Mouse (Mus musculus) G1E-ER4 (cell line): Measurements from ENCODE around the gene Slc5a5. TPM values are rescaled to one million over a fixed set of nuclear protein-coding genes. Genes with fewer than 3 reads are reported as not detected.

Source experiments
- GATA1 ChIP-seq: IDR thresholded peaks from one replicate; pipeline ENCODE4 v1.8.0; 2012; ENCODE audit warnings: low read length, inconsistent platforms
- polyA plus RNA-seq: library from polyadenylated mRNA; stranded (reverse); fragments of >175 nt; gene quantifications from 2 replicates; pipeline ENCODE4 v1.2.3, GENCODE M21; 2012

Slc5a5 gene
- polyA plus RNA-seq, 1 experiment: 0.10 TPM

DNA sequence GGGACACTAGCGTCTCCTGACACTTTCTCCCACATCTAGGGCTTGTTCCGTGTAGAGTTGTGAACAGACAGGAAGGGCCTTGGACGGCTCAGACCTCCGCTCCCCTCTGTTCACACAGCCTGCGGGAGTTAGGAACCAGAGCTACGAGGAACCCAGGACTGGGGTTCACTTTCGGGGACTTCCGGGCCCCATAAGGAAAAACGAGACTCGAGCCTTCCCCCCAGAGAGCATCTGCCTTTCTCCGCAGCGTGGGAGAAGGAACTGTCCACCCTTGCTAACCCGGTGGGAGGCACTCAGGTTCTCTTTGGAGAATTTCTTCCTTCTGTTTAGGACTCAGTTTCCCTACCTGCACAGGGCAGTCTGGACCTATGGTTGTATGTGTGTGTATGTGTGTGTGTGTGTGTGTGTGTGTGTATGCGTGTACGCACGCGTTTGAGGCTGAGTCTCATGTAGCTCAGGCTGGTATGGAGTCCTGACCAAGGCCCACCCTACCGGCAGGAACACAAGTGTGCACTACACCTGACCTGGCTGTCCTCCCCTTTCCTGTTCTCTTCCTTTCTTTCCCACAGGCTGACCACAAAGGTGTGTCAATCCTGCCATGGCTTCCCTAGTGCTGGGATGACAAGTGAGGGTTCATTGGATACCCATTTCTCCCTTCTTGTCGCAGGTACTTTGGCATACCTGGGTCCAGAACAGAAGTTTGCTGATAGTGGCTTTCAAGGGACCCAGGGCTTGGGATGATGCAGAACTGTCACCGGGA is 519 bp upstream of the Slc5a5 start:
- TF ChIP-seq GATA1: no peak

DNA sequence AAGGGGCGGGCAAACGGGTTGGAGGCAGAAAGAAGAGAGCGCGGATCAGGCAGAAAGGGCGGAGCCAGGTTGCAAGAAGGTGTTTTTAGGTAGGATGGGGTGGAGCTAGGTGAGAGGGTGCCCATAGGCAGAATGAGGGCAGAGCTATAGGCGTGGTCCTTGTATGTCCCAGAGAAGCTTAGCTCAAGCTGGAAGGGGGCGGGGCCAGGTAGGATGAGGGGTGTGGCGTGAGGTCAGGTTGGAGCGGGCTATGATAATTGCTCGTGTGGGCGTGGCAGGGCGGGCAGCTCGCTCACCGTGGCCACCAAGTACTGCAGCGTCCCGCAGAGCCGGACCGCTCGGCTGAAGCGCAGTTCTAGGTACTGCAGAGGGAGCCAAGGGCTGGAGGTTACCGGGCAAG is 1.2 kb downstream of the Slc5a5 start:
- TF ChIP-seq GATA1: no peak

DNA sequence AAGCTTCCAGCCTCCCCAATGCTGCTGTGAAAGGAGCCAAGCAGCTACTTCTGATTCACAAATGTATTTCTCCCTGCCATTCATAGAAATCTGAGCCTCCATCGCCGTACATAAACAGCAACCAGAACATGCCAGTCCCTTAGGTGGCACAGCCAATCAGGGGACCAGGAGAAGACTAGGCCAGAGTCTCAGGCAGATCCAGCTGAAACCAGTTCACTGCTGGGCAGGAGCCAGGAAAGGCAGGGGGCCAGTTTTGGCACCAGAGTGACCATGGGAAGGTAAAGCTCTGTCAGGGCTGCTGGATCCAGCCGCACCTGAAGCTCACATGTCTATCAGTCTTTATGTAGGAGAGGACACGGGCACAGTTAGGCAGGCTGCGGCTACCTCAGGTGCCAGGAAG is 1.9 kb downstream of the Slc5a5 start:
- TF ChIP-seq GATA1: no peak

DNA sequence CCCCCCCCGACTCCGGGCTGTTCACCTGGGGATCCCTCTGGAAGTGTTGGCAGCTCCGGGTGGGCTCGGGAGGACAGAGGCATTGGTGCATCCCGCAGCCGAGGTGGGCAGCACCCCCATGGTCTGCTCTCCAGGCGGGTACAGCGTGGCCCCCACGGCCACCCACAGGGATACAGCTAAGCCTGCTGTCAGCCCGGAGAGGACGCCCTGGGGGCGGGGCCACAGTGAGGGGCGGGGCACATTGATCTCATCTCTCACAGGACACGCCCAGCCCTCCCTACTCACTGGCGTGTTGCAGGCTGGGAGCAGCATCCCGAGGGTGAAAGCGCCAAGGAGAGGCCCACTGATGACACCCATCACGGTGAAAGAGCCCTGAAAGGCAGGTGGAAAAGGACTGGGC is 4.9 kb downstream of the Slc5a5 start:
- TF ChIP-seq GATA1: no peak

DNA sequence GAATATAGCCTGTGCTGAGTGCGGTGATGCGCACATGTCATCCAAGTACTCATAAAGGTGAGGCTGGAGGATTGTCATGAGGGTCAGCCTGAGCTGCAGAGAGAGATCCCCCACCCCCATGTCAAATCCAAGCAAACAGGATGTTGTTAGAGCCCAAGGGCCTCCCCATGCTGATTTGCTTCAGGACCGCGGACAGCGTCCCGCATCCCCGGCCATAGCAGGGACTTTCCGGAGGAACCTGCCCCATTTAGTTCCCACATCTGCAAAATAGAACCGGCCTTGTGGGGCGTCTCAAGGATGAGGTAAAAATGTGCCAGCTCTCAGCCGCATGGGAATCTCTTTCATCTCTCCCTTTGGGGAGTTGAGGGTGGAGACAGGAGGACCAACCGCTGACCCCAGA is 6.9 kb downstream of the Slc5a5 start:
- TF ChIP-seq GATA1: no peak

DNA sequence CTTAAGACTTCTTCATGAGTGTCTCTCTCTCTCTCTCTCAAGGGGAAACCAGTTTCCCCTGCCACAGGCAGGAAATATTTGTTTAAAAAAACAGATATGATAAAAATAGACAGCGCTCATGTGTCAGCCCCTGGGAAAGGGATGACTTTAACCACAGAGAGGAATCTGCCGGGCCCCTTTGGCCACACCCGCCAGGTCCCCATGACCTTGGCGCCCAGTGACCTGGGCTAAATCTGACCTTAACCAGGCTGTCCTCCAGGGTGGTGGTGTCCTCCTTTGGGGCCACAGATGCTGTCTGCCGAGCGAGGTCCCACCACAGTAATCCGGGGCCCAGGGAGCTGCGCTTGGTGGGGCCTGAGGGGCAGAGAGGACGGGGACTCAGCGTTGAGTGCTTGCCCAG is 7.9 kb downstream of the Slc5a5 start:
- TF ChIP-seq GATA1: no peak

DNA sequence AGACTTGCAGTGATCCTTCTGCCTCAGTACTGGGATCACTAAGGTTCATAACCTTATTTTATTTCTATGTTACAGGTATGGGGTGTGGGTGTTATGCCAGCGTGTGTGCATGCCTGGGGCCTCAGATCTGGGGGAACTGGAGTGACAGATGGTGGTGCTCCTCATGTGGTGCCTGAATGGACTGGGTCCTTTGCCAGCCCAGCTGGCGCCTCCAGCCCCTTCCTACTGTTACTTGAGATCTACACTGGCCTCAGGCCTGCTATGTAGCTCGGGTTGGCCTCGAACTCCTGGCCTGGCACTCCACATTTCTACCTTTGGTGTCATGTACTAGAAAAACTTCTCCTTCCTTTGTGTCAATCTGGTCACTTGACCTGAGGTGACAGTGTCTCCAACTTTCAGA is 8.4 kb downstream of the Slc5a5 start:
- TF ChIP-seq GATA1: no peak

DNA sequence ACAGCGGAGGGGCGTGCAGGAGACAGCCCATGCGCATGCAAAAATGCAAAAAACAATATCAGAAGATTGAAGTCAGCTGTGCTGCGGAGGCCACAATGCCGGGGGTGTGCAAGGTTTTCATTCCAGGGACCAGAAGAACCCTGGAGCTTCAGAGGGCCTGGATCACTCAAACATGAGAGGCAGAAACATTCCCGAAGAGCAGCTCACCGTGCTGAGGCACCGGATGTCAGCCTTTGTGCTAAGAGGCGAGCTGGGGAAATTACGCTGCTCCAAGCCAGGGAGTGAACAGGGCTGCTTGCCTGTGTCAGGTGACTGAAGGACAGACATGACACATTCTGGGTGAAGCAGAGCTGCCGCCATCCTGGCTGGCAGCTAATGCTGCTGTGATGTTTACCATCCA is 12.0 kb downstream of the Slc5a5 start:
- TF ChIP-seq GATA1: no peak

DNA sequence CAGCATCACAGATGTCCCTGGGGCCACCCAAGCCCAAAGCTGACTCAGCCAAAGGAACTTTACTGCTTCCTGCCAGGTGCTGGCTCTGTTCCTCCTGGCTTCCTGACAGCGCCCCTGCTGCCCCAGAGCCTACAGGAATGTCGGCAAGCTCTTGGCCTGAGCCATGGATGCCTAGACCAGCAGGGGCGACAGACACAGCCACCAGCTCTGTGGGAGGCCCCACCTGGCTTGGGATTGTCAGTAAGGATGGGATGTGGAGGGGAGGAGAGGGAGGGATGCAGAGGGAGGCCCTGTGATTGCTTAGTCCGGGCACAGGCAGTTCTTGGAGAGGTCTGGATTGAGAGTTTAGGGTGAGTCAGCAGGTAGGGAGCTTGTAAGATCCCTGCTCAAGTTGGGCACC is 12.4 kb downstream of the Slc5a5 start:
- TF ChIP-seq GATA1: no peak

DNA sequence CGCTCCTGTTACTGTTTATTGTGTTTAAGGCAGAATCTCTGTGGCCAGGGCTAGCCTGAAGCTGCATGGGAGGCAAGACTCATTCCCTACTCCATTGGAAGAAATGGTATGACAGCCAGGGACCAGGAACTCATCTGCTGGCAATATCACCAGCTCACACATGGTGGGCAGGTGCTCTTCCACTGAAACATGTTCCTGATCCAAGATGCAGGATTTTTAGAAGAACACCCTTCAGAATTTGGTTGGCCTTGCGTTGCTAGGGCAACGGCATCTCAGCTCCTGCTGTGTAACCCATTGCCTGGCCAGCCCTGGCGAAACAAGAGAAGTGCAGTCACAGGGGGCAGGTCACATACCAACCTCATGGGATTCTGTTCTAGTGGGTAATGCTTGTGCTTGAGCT is 13.1 kb downstream of the Slc5a5 start:
- no peak for TF ChIP-seq GATA1

DNA sequence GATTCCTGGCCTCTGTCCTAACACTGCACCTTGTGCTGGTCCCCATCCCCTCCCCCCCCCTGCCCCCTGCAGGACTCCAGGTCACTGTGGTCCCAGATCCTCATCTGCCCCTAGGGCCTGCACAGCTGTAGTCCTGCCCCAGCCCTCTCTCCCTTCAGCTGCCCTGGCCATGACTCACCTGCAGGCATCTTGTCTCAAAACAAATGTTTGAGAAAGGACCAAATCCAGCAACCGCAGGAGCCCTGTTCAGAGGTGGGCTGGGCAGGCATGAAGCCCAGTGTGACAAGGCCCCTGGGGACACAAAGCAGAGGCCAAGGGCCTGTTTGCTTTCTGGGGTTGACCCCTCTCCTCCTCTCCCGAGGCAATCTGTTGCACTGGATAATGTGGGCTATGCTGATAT is 14.4 kb downstream of the Slc5a5 start:
- TF ChIP-seq GATA1: no peak

DNA sequence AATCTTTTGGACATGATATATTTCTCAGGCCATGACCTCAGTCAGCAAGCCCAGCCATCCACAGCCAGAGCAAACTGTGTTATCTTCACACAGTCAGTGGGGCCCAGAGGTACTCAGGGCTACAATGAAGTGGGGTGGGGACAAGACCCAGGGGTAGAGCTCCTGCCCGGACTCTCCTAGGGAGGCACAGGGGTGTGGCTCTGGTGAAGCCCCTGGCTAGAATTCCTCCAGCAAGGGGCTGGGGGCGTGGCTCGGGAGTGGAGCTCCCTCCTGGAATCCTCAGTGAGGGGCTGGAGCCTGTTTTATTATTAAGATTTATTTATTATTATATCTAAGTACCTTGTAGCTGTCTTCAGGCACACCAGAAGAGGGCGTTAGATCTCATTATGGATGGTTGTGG is 16.2 kb downstream of the Slc5a5 start:
- TF ChIP-seq GATA1: no peak

DNA sequence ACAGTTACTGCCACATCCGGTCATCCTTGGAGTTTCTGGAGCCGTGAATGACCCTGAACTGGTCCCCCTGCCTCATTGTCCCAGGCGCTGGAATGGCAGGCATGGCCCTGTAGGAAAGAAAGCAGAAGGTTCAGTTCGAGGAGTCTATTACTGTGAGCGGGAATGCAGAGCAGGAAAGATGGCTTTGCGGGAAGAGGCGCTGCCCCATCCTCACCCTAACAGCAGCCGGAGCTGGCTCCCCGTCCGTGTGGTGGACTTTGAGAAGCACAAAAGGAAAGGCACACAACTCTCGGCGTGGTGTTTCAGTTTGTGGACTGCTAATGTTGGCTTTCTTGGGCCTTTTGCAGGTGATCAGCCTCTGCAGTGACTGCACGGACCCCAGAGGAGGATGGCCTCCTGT is 18.1 kb downstream of the Slc5a5 start:
- TF ChIP-seq GATA1: no peak

DNA sequence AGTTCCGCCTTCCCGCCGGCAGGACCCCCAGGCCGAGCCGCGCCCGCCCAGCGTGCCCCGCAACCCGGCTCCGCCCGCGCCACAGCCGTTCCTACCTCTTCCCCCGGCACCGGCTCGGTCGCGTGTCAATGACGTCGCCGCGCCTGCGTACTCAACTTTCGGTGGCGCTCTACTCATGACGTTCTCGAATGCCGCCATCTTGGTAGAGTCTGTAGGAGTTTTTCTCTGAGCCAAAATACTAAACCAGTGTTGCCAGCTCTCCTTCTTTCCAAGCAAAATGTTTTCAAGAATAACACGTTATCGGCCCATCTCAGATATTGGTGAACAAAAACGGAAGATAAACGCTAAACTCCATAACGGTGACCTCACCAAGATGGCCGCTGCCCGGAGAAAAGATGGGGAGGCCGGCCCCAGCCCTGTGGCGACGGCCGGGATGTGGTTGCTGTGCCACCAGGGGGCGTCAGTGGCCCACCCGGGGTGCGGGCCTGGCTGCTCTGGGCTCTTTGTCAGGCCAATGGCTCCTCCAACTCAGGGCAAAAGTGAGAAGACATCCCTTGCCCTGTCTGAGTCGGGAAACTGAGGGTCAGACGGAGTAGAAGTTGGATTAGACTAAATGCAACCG is 19.1 kb downstream of the Slc5a5 start, which contains the start of gene Ccdc124:
TSS of gene Ccdc124 (minus strand) at position 572 of the 622 bp plus-strand sequence.
- TF ChIP-seq GATA1: no peak

DNA sequence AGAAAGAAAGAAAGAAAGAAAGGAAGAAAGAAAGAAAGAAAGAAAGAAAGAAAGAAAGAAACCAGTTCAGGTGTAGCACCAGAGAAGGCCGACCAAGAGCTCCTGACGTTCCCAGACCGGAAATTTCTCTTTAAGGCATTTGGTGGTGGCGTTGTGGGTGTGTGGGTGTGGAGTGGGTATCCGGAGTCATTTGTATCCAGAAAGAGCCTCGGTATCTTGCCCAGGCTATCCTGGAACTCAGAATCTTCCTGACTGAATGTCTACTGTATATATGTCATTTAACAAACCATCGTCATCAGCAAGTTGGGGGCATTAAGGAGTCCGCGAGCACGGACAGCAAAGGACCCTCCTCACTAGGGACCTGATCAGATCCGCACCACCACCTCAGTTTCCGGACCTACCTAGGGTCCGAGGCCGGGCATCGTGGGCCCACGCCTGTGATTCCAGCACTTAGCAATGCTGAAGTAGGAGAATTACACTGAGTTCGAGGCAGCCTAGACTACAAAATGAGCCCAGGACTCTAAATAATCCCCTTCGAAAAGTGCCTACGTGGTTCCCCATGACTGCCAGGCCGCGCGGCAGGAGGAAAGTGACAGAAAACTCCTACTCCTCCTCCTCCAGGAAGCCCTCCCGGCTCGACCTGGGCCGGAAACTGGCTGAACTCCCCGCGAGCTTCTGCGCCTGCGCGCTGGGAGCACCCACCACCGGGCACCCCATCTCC is 19.8 kb downstream of the Slc5a5 start:
- TF ChIP-seq GATA1: no peak

DNA sequence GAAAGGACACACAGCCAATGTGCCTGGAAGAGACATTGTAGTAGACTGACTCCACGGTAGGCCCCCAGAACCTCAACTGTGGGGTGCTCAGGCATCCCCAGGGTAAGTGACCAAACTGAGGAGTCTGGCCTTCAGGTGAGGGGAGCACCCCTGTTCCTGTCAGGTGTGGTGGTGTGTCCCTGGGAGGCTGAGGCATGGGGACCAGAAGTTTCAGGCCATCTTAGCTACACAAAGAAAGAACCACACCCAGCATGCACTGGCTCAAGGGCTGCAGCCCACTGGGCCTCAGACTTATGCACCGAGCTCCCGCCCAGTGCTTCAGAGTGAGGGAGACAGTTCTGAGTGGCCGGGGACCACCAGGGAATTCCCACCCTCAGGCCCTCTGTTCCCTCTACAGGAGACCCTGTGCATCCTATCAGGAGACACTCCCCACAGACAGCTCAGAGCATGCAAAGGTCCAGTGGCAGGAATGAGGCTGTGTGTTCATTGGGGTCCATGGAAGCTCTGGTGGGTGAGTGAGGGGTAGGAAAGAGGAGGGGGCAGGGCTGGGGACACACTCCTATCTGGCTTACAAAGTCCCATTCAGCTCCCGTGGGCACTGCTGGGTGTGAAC is 21.3 kb downstream of the Slc5a5 start:
- no peak for TF ChIP-seq GATA1
